Mouse (Mus musculus) CH12.LX (cell line): Measurements from ENCODE around the gene Gm39653. TPM values are rescaled to one million over a fixed set of nuclear protein-coding genes. Genes with fewer than 3 reads are reported as not detected.

Source experiments
- DNase-seq: peaks from one replicate; pipeline ENCODE4 v3.0.0-alpha.2; 2013; ENCODE audit errors: extremely low read depth
- H3K27ac ChIP-seq: 2 replicates; pipeline ENCODE4 v1.5.1; 2012; ENCODE audit warnings: low read depth, mild to moderate bottlenecking, control low read depth, moderate library complexity; ENCODE audit not compliant: insufficient read depth
- H3K27me3 ChIP-seq: replicated peaks from 2 replicates; pipeline ENCODE3; 2012; ENCODE audit warnings: inconsistent platforms
- H3K36me3 ChIP-seq, 2 experiments: replicated peaks in 1 of 2; 2 replicates each; pipeline versions ENCODE3 to v1.6.1; 2012; ENCODE audit warnings: inconsistent platforms in 1 of 2, low read length in 1 of 2, mild to moderate bottlenecking in 1 of 2, mixed read lengths in 1 of 2, moderate library complexity in 1 of 2; ENCODE audit not compliant: control insufficient read depth in 1 of 2, insufficient read depth in 1 of 2
- H3K4me1 ChIP-seq, 2 experiments: 2 replicates each; pipeline ENCODE4 v1.6.1; 2012; ENCODE audit warnings: inconsistent platforms in 1 of 2, moderate library complexity in 1 of 2; ENCODE audit not compliant: insufficient read depth in 2 of 2, control insufficient read depth in 1 of 2
- H3K4me2 ChIP-seq: 2 replicates; pipeline ENCODE4 v1.6.1; 2012; ENCODE audit warnings: low read depth, mild to moderate bottlenecking, control low read depth; ENCODE audit not compliant: poor library complexity, insufficient read depth, severe bottlenecking
- H3K4me3 ChIP-seq, 3 experiments: fragments of 150-350 bp in 1 of 3; sonication (generic) in 1 of 3; replicated peaks in 1 of 3; 2 replicates each; pipeline versions ENCODE3 to v1.5.1; 2011 to 2012; ENCODE audit warnings: low read depth in 2 of 3, low read length in 2 of 3, mild to moderate bottlenecking in 2 of 3, moderate library complexity in 2 of 3, control low read depth in 1 of 3, improper control_type of control experiment in 1 of 3, inconsistent platforms in 1 of 3, mixed read lengths in 1 of 3; ENCODE audit not compliant: poor library complexity in 1 of 3
- H3K79me2 ChIP-seq: replicated peaks from 2 replicates; pipeline ENCODE4 v1.6.1; 2012; ENCODE audit warnings: mild to moderate bottlenecking, moderate library complexity; ENCODE audit not compliant: control insufficient read depth, poor library complexity, insufficient read depth, severe bottlenecking; ENCODE audit errors: extremely low read depth
- H3K9ac ChIP-seq: 2 replicates; pipeline ENCODE4 v1.6.1; 2012; ENCODE audit warnings: low read depth, mild to moderate bottlenecking, control low read depth, moderate library complexity; ENCODE audit not compliant: insufficient read depth
- H3K9me3 ChIP-seq: replicated peaks from 2 replicates; pipeline ENCODE3; 2012; ENCODE audit warnings: low read length, inconsistent platforms, mixed read lengths
- CHD1 ChIP-seq: IDR thresholded peaks from 2 replicates; pipeline ENCODE4 v1.6.1; 2012; ENCODE audit warnings: low read depth, low read length, improper control_type of control experiment, inconsistent platforms
- CHD2 ChIP-seq: IDR thresholded peaks from 2 replicates; pipeline ENCODE4 v1.6.1; 2011; ENCODE audit warnings: low read length, improper control_type of control experiment
- CTCF ChIP-seq, 2 experiments: IDR thresholded peaks in 1 of 2; conservative IDR thresholded peaks in 1 of 2; 2 replicates each; pipeline ENCODE4 v1.5.1; 2011 to 2012; ENCODE audit warnings: low read depth in 2 of 2, low read length in 2 of 2, improper control_type of control experiment in 1 of 2, inconsistent platforms in 1 of 2, mild to moderate bottlenecking in 1 of 2, moderate library complexity in 1 of 2
- E2F4 ChIP-seq: IDR thresholded peaks from 2 replicates; pipeline ENCODE4 v1.6.1; 2011; ENCODE audit warnings: low read depth, low read length, improper control_type of control experiment; ENCODE audit not compliant: insufficient replicate concordance
- ELF1 ChIP-seq: IDR thresholded peaks from 2 replicates; pipeline ENCODE4 v1.6.1; 2014; ENCODE audit warnings: low read depth, mild to moderate bottlenecking, inconsistent platforms, low read length, improper control_type of control experiment
- EP300 ChIP-seq: IDR thresholded peaks from 2 replicates; pipeline ENCODE4 v1.6.1; 2011; ENCODE audit warnings: low read length, improper control_type of control experiment
- HCFC1 ChIP-seq: IDR thresholded peaks from 2 replicates; pipeline ENCODE4 v1.6.1; 2012; ENCODE audit warnings: low read depth, mild to moderate bottlenecking, inconsistent platforms, low read length, improper control_type of control experiment
- IRF4 ChIP-seq: IDR thresholded peaks from 2 replicates; pipeline ENCODE4 v1.6.1; 2014; ENCODE audit warnings: low read depth, mild to moderate bottlenecking, inconsistent platforms, low read length, improper control_type of control experiment
- JUND ChIP-seq: conservative IDR thresholded peaks from 2 replicates; pipeline ENCODE4 v1.6.1; 2011; ENCODE audit warnings: low read depth, low read length, improper control_type of control experiment
- KAT2A ChIP-seq: IDR thresholded peaks from 2 replicates; pipeline ENCODE4 v1.6.1; 2012; ENCODE audit warnings: low read length, improper control_type of control experiment, inconsistent platforms; ENCODE audit not compliant: insufficient replicate concordance
- MAFK ChIP-seq: IDR thresholded peaks from 2 replicates; pipeline ENCODE4 v1.6.1; 2011; ENCODE audit warnings: low read length, improper control_type of control experiment; ENCODE audit not compliant: insufficient replicate concordance
- MAX ChIP-seq: IDR thresholded peaks from 2 replicates; pipeline ENCODE4 v1.6.1; 2011; ENCODE audit warnings: low read length, improper control_type of control experiment
- MAZ ChIP-seq: IDR thresholded peaks from 2 replicates; pipeline ENCODE4 v1.6.1; 2012; ENCODE audit warnings: low read depth, mild to moderate bottlenecking, inconsistent platforms, low read length, improper control_type of control experiment, moderate library complexity
- MXI1 ChIP-seq: IDR thresholded peaks from 2 replicates; pipeline ENCODE4 v1.6.1; 2011; ENCODE audit warnings: mild to moderate bottlenecking, low read depth, low read length, improper control_type of control experiment
- MYC ChIP-seq: IDR thresholded peaks from 2 replicates; pipeline ENCODE4 v1.6.1; 2011; ENCODE audit warnings: low read depth, mild to moderate bottlenecking, improper control_type of control experiment, low read length
- NELFE ChIP-seq: IDR thresholded peaks from 2 replicates; pipeline ENCODE4 v1.6.1; 2011; ENCODE audit warnings: low read depth, low read length, improper control_type of control experiment
- NRF1 ChIP-seq: IDR thresholded peaks from 2 replicates; pipeline ENCODE4 v1.6.1; 2014; ENCODE audit warnings: low read depth, mild to moderate bottlenecking, inconsistent platforms, low read length, improper control_type of control experiment, moderate library complexity
- PAX5 ChIP-seq: IDR thresholded peaks from 2 replicates; pipeline ENCODE4 v1.6.1; 2012; ENCODE audit warnings: low read length, inconsistent platforms, mixed read lengths
- POLR2A ChIP-seq: IDR thresholded peaks from 2 replicates; pipeline ENCODE4 v1.6.1; 2011; ENCODE audit warnings: low read depth, mild to moderate bottlenecking, improper control_type of control experiment, low read length
- POLR2AphosphoS2 ChIP-seq: IDR thresholded peaks from 2 replicates; pipeline ENCODE4 v1.6.1; 2011; ENCODE audit warnings: low read depth, low read length, improper control_type of control experiment
- RAD21 ChIP-seq: IDR thresholded peaks from 2 replicates; pipeline ENCODE4 v1.6.1; 2011; ENCODE audit warnings: low read depth, mild to moderate bottlenecking, low read length, improper control_type of control experiment, moderate library complexity
- RCOR1 ChIP-seq: conservative IDR thresholded peaks from 2 replicates; pipeline ENCODE4 v1.6.1; 2012; ENCODE audit warnings: low read depth, mild to moderate bottlenecking, inconsistent platforms, low read length, improper control_type of control experiment
- SMC3 ChIP-seq: IDR thresholded peaks from 2 replicates; pipeline ENCODE4 v1.6.1; 2011; ENCODE audit warnings: low read depth, low read length, improper control_type of control experiment
- TBP ChIP-seq: conservative IDR thresholded peaks from 2 replicates; pipeline ENCODE4 v1.6.1; 2011; ENCODE audit warnings: low read depth, low read length, improper control_type of control experiment
- TCF12 ChIP-seq: IDR thresholded peaks from 2 replicates; pipeline ENCODE4 v1.6.1; 2014; ENCODE audit warnings: low read depth, mild to moderate bottlenecking, inconsistent platforms, low read length, improper control_type of control experiment
- USF1 ChIP-seq: IDR thresholded peaks from 2 replicates; pipeline ENCODE4 v1.6.1; 2014; ENCODE audit warnings: low read depth, mild to moderate bottlenecking, inconsistent platforms, low read length, improper control_type of control experiment
- ZC3H11A ChIP-seq: IDR thresholded peaks from 2 replicates; pipeline ENCODE4 v1.6.1; 2012; ENCODE audit warnings: low read depth, mild to moderate bottlenecking, inconsistent platforms, low read length, improper control_type of control experiment
- ZKSCAN1 ChIP-seq: IDR thresholded peaks from 2 replicates; pipeline ENCODE4 v1.6.1; 2012; ENCODE audit warnings: low read depth, inconsistent platforms, low read length, improper control_type of control experiment, borderline replicate concordance
- ZNF384 ChIP-seq: IDR thresholded peaks from 2 replicates; pipeline ENCODE4 v1.6.1; 2012; ENCODE audit warnings: low read depth, low read length, improper control_type of control experiment, inconsistent platforms
- dilution Hi-C: fragments of 300-500 bp; cut with MboI; formaldehyde crosslinking; loops from 2 replicates; pipeline ENCODE4 v1.14.3; 2020; ENCODE audit warnings: low sequenced_read_pairs; ENCODE audit not compliant: extremely low pct_unique_long_range_greater_than_20kb, extremely low pct_ligation_motif_present
- in situ Hi-C: fragments of 300-500 bp; cut with MboI; formaldehyde crosslinking; loops from 3 replicates; pipeline ENCODE4 v1.14.3; 2019; ENCODE audit warnings: low sequenced_read_pairs, low pct_ligation_motif_present, low pct_unique_long_range_greater_than_20kb, mixed read lengths
- polyA plus RNA-seq: library from polyadenylated mRNA; unstranded; fragments of >175 nt; gene quantifications from 2 replicates; pipeline ENCODE4 v1.2.1, GENCODE M21; 2012; ENCODE audit warnings: low read depth; ENCODE audit not compliant: insufficient read length
- total RNA-seq, 2 experiments: library from RNA; depleted of rRNA; stranded (reverse); fragments of 300-350 nt in 1 of 2; fragments of >200 nt in 1 of 2; gene quantifications; 2 replicates each; pipeline ENCODE4 v1.2.3; 2012 to 2014

The Gm39653 gene
- total and polyA plus RNA-seq, 3 experiments = not detected

GRCm38 (mm10) chr1:63659591-63659990 is 43.8 kb downstream of the Gm39653 start:
- H3K4me2 ChIP-seq = peak overlapping the region; percentile 70
- no peaks in the 10 kb centered on the region for H3K4me1 ChIP-seq
- no peak overlapping the region for H3K4me3 ChIP-seq
- H3K79me2 ChIP-seq = no peaks in the 10 kb centered on the region
- in situ Hi-C loops = loop anchor here (25.0 kb wide), 2 partner anchors 1053 to 1353 kb away; no protein-coding TSS in a partner anchor
- no peaks in the 10 kb centered on the region for H3K36me3 ChIP-seq
- peak; percentile 61 for DNase-seq
- no peak overlapping the region for H3K27ac ChIP-seq
- no peak overlapping the region for H3K9ac ChIP-seq
- TF ChIP-seq CHD2 (no peak), SMC3 (peak; percentile 75), MAX (no peak), EP300 (no peak), MYC (no peak), POLR2AphosphoS2 (no peak), ZNF384 (no peak), PAX5 (no peak), NELFE (no peak), USF1 (no peak), RCOR1 (no peak), MXI1 (no peak), CTCF (conservative IDR thresholded peaks at IDR 0.05 in 1 of 2, IDR thresholded peaks at IDR 0.05 in 1 of 2; ENCODE audit: low read depth in 2 of 2, low read length in 2 of 2) (peak in 1 of 2 experiments; percentile 84; a peak in 3 of 4 replicates), MAZ (no peak), IRF4 (no peak), TCF12 (no peak), CHD1 (no peak), ZKSCAN1 (no peak), MAFK (no peak), E2F4 (no peak), TBP (no peak), ZC3H11A (peak; percentile 41), RAD21 (peak; percentile 92)
- H3K9me3 ChIP-seq = no peaks in the 10 kb centered on the region
- dilution Hi-C loops = no loop called here
- no peaks in the 10 kb centered on the region for H3K27me3 ChIP-seq

GRCm38 (mm10) chr1:63666089-63666488 is 50.3 kb downstream of the Gm39653 start:
- H3K79me2 ChIP-seq = no peaks in the 10 kb centered on the region
- no peaks in the 10 kb centered on the region for H3K36me3 ChIP-seq
- no peak for DNase-seq
- H3K4me1 ChIP-seq = peaks cover 0 to 3% of the 10 kb centered on the region in 2 experiments; a peak in 1 of 4 replicates
- no peak overlapping the region for H3K27ac ChIP-seq
- TF ChIP-seq NRF1 = no peak
- TF ChIP-seq HCFC1 = no peak
- TF ChIP-seq NELFE = no peak
- no peak for TF ChIP-seq MAX
- no peak for TF ChIP-seq MXI1
- no peak for TF ChIP-seq MAFK
- no peak for TF ChIP-seq ZNF384
- TF ChIP-seq POLR2A = no peak
- TF ChIP-seq ELF1 = no peak
- TF ChIP-seq TCF12 = no peak
- TF ChIP-seq KAT2A = no peak
- TF ChIP-seq SMC3 = no peak
- no peak for TF ChIP-seq TBP
- no peak for TF ChIP-seq JUND
- no peak overlapping the region for H3K4me3 ChIP-seq
- no peak overlapping the region for H3K9ac ChIP-seq
- dilution Hi-C loops = no loop called here
- in situ Hi-C loops = loop anchor here (25.0 kb wide), 2 partner anchors 1046 to 1346 kb away; no protein-coding TSS in a partner anchor
- H3K27me3 ChIP-seq = no peaks in the 10 kb centered on the region
- H3K4me2 ChIP-seq = 0 out of 2 replicates have a peak overlapping the region, but pooled peaks have one; percentile 9
- no peaks in the 10 kb centered on the region for H3K9me3 ChIP-seq
